Comparison of ENCODE assay signal across 11 mouse cellular contexts in the genomic region with DNA sequence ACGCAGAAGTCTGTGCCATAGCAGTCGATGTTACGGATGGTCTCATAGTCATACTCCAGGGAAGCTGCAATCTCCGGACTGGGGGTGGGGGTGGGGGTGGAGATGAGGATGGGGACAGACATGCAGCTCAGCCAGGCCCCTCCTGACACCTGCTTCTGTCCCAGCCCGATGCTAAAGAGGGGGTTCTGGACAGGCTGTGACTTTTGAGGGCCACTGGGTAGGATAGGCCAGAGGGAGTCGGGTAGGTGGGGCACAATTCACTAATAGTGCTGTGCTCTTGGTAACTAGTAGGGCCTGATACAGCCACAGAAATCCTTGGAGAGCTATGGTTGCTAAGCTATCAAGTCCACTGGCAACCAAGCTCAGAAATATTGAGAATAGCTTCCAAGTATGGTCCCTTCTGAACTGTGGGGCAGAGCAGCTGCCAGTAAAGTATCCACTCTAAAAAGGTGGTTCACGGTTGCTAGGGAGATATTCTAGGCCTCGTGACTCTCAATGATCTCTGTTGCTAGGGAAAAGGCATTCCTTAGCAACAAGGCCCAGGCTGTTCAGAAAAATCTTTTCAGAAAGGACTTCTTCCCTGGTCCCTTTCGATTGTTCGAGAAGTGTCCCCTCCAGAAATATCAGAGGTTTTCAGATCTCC. TPM values are rescaled to one million over a fixed set of nuclear protein-coding genes. Genes with fewer than 3 reads are reported as not detected.
DNase-seq lines count a peak whose midpoint lies in the region; ATAC-seq lines count a peak whose summit lies in the region.
"Had no signal": no experiment of that assay in that cellular context is flagged by ENCODE, and none has a peak within 500 bp of the region (broad histone marks: within the 10 kb centered on the region; RNA-seq: fewer than 3 reads in every experiment).

No protein-coding gene starts in this region.

- H3K27ac ChIP-seq in forebrain, embryonic 12.5 days = peak overlapping the region; percentile 77
- peak overlapping the region; percentile 76 for H3K27ac ChIP-seq in hindbrain, embryonic 15.5 days (replicated peaks)
- H3K27ac ChIP-seq in neural tube, embryonic 13.5 days (replicated peaks) = peak overlapping the region; percentile 76

- 0 out of 2 replicates have a peak, but pooled peaks cover 17% of the 10 kb centered on the region for H3K36me3 ChIP-seq in forebrain, embryonic 12.5 days (replicated peaks)
- peaks cover 30% of the 10 kb centered on the region for H3K36me3 ChIP-seq in hindbrain, embryonic 15.5 days
- H3K36me3 ChIP-seq in neural tube, embryonic 13.5 days = peaks cover 53% of the 10 kb centered on the region

- 70% methylated on average over 10 of the region's 10 CpGs for WGBS in forebrain, embryonic 12.5 days
- WGBS in hindbrain, embryonic 15.5 days = 43% methylated on average over 10 of the region's 10 CpGs
- WGBS in neural tube, embryonic 13.5 days = 62% methylated on average over 10 of the region's 10 CpGs

- no peak overlapping the region for H3K4me3 ChIP-seq in forebrain, embryonic 12.5 days (replicated peaks)
- H3K4me3 ChIP-seq in hindbrain, embryonic 15.5 days = no peak overlapping the region
- no peak overlapping the region for H3K4me3 ChIP-seq in neural tube, embryonic 13.5 days

- peak; percentile 36 for DNase-seq in layer of hippocampus, adult 9-11 months
- no peak for DNase-seq in layer of hippocampus, adult 11-12 months (ENCODE audit: low spot score)
- no peak for DNase-seq in gastrocnemius, adult 8-10 months (ENCODE audit: low spot score in 2 of 2)
- no peak for DNase-seq in heart, adult 8-10 months (ENCODE audit: low spot score)
- DNase-seq: kidney, adult 8-10 months; lung, postnatal 10 days; thymus, postnatal 14 days had no signal

- no peak overlapping the region for H3K4me2 ChIP-seq in forebrain, embryonic 12.5 days
- H3K4me2 ChIP-seq in hindbrain, embryonic 15.5 days = 0 out of 2 replicates have a peak overlapping the region, but pooled peaks have one; percentile 13
- H3K4me2 ChIP-seq in neural tube, embryonic 13.5 days = no peak overlapping the region
- H3K4me2 ChIP-seq: liver, embryonic 11.5 days had no signal

- no peak overlapping the region for H3K9ac ChIP-seq in forebrain, embryonic 12.5 days
- 0 out of 2 replicates have a peak overlapping the region, but pooled peaks have one; percentile 3 for H3K9ac ChIP-seq in hindbrain, embryonic 15.5 days
- H3K9ac ChIP-seq in neural tube, embryonic 13.5 days = peak overlapping the region; percentile 43; the same call in 1 of the 2 replicates

- no peaks in the 10 kb centered on the region for H3K9me3 ChIP-seq in forebrain, embryonic 12.5 days
- no peaks in the 10 kb centered on the region for H3K9me3 ChIP-seq in hindbrain, embryonic 15.5 days
- H3K9me3 ChIP-seq in neural tube, embryonic 13.5 days = no peaks in the 10 kb centered on the region

- peaks cover 18% of the 10 kb centered on the region for H3K4me1 ChIP-seq in forebrain, embryonic 12.5 days
- peaks cover 20% of the 10 kb centered on the region for H3K4me1 ChIP-seq in hindbrain, embryonic 15.5 days (replicated peaks)
- H3K4me1 ChIP-seq in neural tube, embryonic 13.5 days (replicated peaks) = peaks cover 24% of the 10 kb centered on the region

- H3K27me3 ChIP-seq in forebrain, embryonic 12.5 days = no peaks in the 10 kb centered on the region
- H3K27me3 ChIP-seq in hindbrain, embryonic 15.5 days = no peaks in the 10 kb centered on the region
- H3K27me3 ChIP-seq in neural tube, embryonic 13.5 days = no peaks in the 10 kb centered on the region

- ATAC-seq in forebrain, embryonic 12.5 days (ENCODE audit: low FRiP score) = peak; percentile 80
- peak; percentile 73 for ATAC-seq in hindbrain, embryonic 15.5 days (ENCODE audit: low FRiP score, low read depth)
- peak; percentile 51 for ATAC-seq in neural tube, embryonic 13.5 days (ENCODE audit: low read depth)

RNA-seq across cellular contexts. Expression of gene Tmc4, which starts 6.7 kb away (rescaled TPM):
- polyA plus RNA-seq in forebrain, embryonic 12.5 days (2016; fragmentation: Nextera tagmentation; extraction: Ambion mirVana) = 2.9 and 3.1 TPM in 2 replicates
- polyA plus RNA-seq in hindbrain, embryonic 15.5 days (2015; fragmentation: Nextera tagmentation; extraction: Ambion mirVana) = 5.0 and 5.2 TPM in 2 replicates
- 3.6 and 4.4 TPM in 2 replicates for polyA plus RNA-seq in neural tube, embryonic 13.5 days (2015; fragmentation: Nextera tagmentation; extraction: Ambion mirVana)
- total RNA-seq in gastrocnemius, adult 8-10 months (2022) = under 1 TPM in 3 of 4 experiments, not detected in 1; 0.27 to 0.97 (median 0.40) TPM
- 1 to 10 TPM in 1 of 4 experiments, under 1 TPM in 3; 0.66 to 1.1 (median 0.80) TPM for total RNA-seq in heart, adult 8-10 months (2022)

RNA-seq across cellular contexts. Expression of gene Tsen34, which starts 8.6 kb away (rescaled TPM):
- polyA plus RNA-seq in forebrain, embryonic 12.5 days (2016; fragmentation: Nextera tagmentation; extraction: Ambion mirVana) = 204 and 215 TPM in 2 replicates
- polyA plus RNA-seq in hindbrain, embryonic 15.5 days (2015; fragmentation: Nextera tagmentation; extraction: Ambion mirVana) = 275 and 297 TPM in 2 replicates
- 223 and 227 TPM in 2 replicates for polyA plus RNA-seq in neural tube, embryonic 13.5 days (2015; fragmentation: Nextera tagmentation; extraction: Ambion mirVana)
- total RNA-seq in gastrocnemius, adult 8-10 months (2022) = 10 to 100 TPM; 25.3 to 34.0 (median 29.0) TPM
- total RNA-seq in heart, adult 8-10 months (2022) = 10 to 100 TPM; 65.3 to 88.1 (median 74.1) TPM

RNA-seq across cellular contexts. Expression of gene Mboat7, which starts 9.3 kb away (rescaled TPM):
- polyA plus RNA-seq in forebrain, embryonic 12.5 days (2016; fragmentation: Nextera tagmentation; extraction: Ambion mirVana) = 39.5 and 40.8 TPM in 2 replicates
- polyA plus RNA-seq in hindbrain, embryonic 15.5 days (2015; fragmentation: Nextera tagmentation; extraction: Ambion mirVana) = 105 and 113 TPM in 2 replicates
- 58.7 and 64.6 TPM in 2 replicates for polyA plus RNA-seq in neural tube, embryonic 13.5 days (2015; fragmentation: Nextera tagmentation; extraction: Ambion mirVana)
- total RNA-seq in gastrocnemius, adult 8-10 months (2022) = 10 to 100 TPM in 1 of 4 experiments, 1 to 10 TPM in 3; 6.7 to 10.3 (median 8.2) TPM
- total RNA-seq in heart, adult 8-10 months (2022) = 10 to 100 TPM; 19.2 to 23.5 (median 22.3) TPM

RNA-seq across cellular contexts. Expression of gene Leng1, which starts 18.4 kb away (rescaled TPM):
- 20.4 and 21.7 TPM in 2 replicates for polyA plus RNA-seq in forebrain, embryonic 12.5 days (2016; fragmentation: Nextera tagmentation; extraction: Ambion mirVana)
- 15.3 and 17.1 TPM in 2 replicates for polyA plus RNA-seq in hindbrain, embryonic 15.5 days (2015; fragmentation: Nextera tagmentation; extraction: Ambion mirVana)
- 18.0 and 18.7 TPM in 2 replicates for polyA plus RNA-seq in neural tube, embryonic 13.5 days (2015; fragmentation: Nextera tagmentation; extraction: Ambion mirVana)
- total RNA-seq in gastrocnemius, adult 8-10 months (2022) = 1 to 10 TPM; 2.8 to 4.8 (median 3.7) TPM
- 10 to 100 TPM; 10.4 to 12.8 (median 11.8) TPM for total RNA-seq in heart, adult 8-10 months (2022)

RNA-seq across cellular contexts. Expression of gene Rps9, which starts 19.8 kb away (rescaled TPM):
- 1,127 and 1,163 TPM in 2 replicates for polyA plus RNA-seq in forebrain, embryonic 12.5 days (2016; fragmentation: Nextera tagmentation; extraction: Ambion mirVana)
- polyA plus RNA-seq in hindbrain, embryonic 15.5 days (2015; fragmentation: Nextera tagmentation; extraction: Ambion mirVana) = 691 and 766 TPM in 2 replicates
- 986 and 989 TPM in 2 replicates for polyA plus RNA-seq in neural tube, embryonic 13.5 days (2015; fragmentation: Nextera tagmentation; extraction: Ambion mirVana)
- total RNA-seq in gastrocnemius, adult 8-10 months (2022) = 100 to 1,000 TPM; 403 to 496 (median 426) TPM
- 100 to 1,000 TPM; 559 to 671 (median 596) TPM for total RNA-seq in heart, adult 8-10 months (2022)
